Mouse (Mus musculus) adrenal gland, adult 8-10 months (tissue): ENCODE measurements around the gene Ovol1. TPM values are rescaled to one million over a fixed set of nuclear protein-coding genes. Genes with fewer than 3 reads are reported as not detected.

ENCODE experiments used
- DNase-seq: peaks from one replicate; pipeline ENCODE4 v3.0.0; 2022
- total RNA-seq, 4 experiments: library from RNA; stranded (reverse); gene quantifications; 2 replicates each; pipeline ENCODE4 v1.2.4; 2022

The Ovol1 gene
- total RNA-seq, 4 experiments from 2014 or later, result not detected

GRCm38 (mm10) chr19:5518721-5519120, 41.7 kb downstream of the Ovol1 start:
- no peak for DNase-seq

DNA sequence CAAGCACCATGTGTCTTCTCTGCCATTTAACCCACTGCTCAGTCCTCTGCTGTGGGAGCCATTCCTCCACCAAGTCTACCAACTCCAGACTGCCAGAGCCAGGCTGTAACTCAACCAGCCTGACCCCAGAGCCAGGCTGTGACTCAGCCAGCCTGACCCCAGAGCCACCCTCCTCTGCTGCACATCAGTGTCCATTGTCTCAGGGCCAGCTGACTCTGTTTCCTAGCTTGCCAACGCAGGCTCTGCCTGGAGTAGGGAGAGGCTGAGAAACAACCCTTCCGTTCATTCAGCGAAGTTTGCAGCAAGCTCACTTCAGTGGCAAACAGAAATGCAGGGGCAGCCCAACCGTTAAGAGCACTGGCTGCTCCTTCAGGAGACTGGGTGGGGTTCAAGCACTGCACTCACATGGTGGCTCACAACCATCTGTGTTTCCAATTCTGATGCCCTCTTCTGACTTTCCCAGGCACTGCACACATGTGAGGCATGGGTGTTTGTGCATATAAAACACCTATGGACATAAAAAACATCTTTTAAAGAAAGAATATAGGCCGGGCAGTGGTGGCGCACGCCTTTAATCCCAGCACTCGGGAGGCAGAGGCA, 43.4 kb downstream of the Ovol1 start:
- no peak for DNase-seq

- DNase-seq, result no peak
Measured at GRCm38 (mm10) chr19:5515840-5516777, 44.3 kb downstream of the Ovol1 start.

DNA sequence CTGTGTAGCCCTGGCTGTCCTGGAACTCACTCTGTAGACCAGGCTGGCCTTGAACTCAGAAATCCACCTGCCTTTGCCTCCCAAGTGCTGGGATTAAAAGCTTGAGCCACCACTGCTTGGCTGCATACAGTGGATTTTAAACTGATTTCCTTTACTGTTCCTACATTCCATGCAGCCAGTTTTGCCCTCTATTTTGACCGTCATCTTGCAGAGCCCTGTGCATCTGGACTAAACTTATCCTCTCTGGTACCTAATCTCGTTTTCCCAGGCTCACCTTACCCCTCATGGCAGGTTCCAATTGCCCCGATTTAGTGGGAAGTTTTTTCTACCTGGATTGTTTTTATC, 47.5 kb downstream of the Ovol1 start:
- DNase-seq, result no peak

GRCm38 (mm10) chr19:5512091-5513004, 48.1 kb downstream of the Ovol1 start:
- no peak for DNase-seq

DNA sequence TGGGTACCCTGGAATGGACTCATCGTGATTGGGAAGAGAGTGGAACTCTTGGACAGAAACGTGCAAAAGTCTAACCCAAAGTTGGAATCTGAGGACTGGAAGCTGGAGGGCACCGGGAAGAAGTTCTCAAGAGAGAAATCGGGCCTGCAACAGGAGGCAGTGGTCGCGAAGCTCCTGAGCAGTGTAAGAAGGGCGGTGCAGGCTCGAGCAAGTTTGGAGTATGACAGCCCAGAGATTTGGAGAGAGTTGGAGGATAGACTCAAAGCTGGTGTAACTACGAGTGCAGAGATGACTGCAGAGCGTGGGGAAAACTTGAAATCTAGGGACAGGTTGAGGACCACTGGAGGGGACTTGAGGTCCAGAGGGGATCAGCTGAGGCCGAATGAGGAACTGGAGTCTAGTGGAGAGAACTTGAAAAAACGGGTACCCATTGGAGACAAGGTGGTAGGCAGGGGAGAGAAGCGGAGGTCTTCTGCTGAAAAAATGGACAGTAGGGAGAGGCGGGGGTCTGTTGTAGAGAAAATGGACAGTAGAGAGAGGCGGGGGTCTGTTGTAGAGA, 49.3 kb downstream of the Ovol1 start:
- no peak for DNase-seq

- peak; percentile 99 for DNase-seq
Measured at GRCm38 (mm10) chr19:5510031-5511026, 50.1 kb downstream of the Ovol1 start, which contains the start of gene Snx32. Gene Snx32 (minus strand): TSS chr19:5510538.

- DNase-seq, result no peak
Measured at GRCm38 (mm10) chr19:5503687-5504086, 56.8 kb downstream of the Ovol1 start, which contains the start of gene 1700020D05Rik. Gene 1700020D05Rik (minus strand): TSS chr19:5503787.

DNA sequence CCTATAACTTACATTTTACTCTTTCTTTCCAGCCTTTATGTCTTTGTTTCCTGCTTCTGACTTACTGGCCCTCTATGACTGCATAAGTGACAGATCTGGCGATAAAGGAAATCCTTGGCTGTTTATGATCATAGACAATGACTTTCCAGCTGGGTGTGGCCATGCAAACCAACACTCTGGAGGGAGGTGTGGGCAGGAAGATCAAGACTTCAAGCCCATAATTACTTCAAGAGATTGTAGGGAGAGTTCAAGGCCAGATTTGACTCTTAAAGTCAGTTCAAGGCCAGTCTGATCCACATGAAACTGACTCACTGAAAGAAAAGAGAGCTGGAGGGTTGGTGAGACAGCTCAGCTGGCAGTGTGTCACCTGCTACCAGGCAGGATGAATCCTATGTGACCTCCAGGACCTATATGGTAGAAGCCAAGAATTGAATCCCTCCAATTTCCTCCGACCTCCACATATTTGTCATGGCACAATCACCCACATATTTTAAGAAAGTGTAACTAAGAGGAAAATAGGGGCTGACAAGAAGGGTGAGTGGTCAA, 60.0 kb downstream of the Ovol1 start:
- DNase-seq, result no peak

Other genes with a start within 250 kb of the Ovol1 start
- gene Catsper1, start 224.9 kb downstream of the Ovol1 start, total RNA-seq, result not detected
- gene Cst6, start 211.1 kb downstream of the Ovol1 start, total RNA-seq, result 10 to 100 TPM in 2 of 4 experiments, 1 to 10 TPM in 2; 1.2 to 14.6 (median 6.8) TPM
- 10 to 100 TPM; 22.2 to 26.7 (median 25.2) TPM for gene Eif1ad, start 193.9 kb downstream of the Ovol1 start, total RNA-seq
- gene Banf1, start 193.5 kb downstream of the Ovol1 start, total RNA-seq, result 100 to 1,000 TPM; 130 to 147 (median 140) TPM
- 100 to 1,000 TPM in 2 of 4 experiments, 10 to 100 TPM in 2; 75.2 to 101 (median 98.6) TPM for gene Sart1, start 171.9 kb downstream of the Ovol1 start, total RNA-seq
- gene Tsga10ip, start 158.1 kb downstream of the Ovol1 start, total RNA-seq, result under 1 TPM in 1 of 4 experiments, not detected in 3; 0.17 TPM
- 100 to 1,000 TPM; 272 to 295 (median 289) TPM for gene Drap1, start 135.7 kb downstream of the Ovol1 start, total RNA-seq
- gene AI837181, start 135.5 kb downstream of the Ovol1 start, total RNA-seq, result 10 to 100 TPM; 52.2 to 59.2 (median 52.8) TPM
- gene Fosl1, start 113.1 kb downstream of the Ovol1 start, total RNA-seq, result under 1 TPM in 3 of 4 experiments, not detected in 1; 0.22 to 0.86 (median 0.56) TPM
- gene Ccdc85b, start 102.8 kb downstream of the Ovol1 start, total RNA-seq, result 10 to 100 TPM in 3 of 4 experiments, 1 to 10 TPM in 1; 8.9 to 12.4 (median 11.4) TPM
- 100 to 1,000 TPM in 2 of 4 experiments, 10 to 100 TPM in 2; 95.6 to 139 (median 110) TPM for gene Fibp, start 100.0 kb downstream of the Ovol1 start, total RNA-seq
- 1 to 10 TPM; 1.1 to 2.2 (median 1.6) TPM for gene Ctsw, start 92.1 kb downstream of the Ovol1 start, total RNA-seq
- gene Efemp2, start 86.7 kb downstream of the Ovol1 start, total RNA-seq, result 100 to 1,000 TPM in 2 of 4 experiments, 10 to 100 TPM in 2; 64.9 to 173 (median 105) TPM
- 10 to 100 TPM; 25.8 to 40.4 (median 33.8) TPM for gene Mus81, start 72.2 kb downstream of the Ovol1 start, total RNA-seq
- 100 to 1,000 TPM; 711 to 770 (median 737) TPM for gene Cfl1, start 70.2 kb downstream of the Ovol1 start, total RNA-seq
- gene 1700020D05Rik, start 56.9 kb downstream of the Ovol1 start, total RNA-seq, result 10 to 100 TPM in 1 of 4 experiments, 1 to 10 TPM in 3; 2.2 to 10.4 (median 5.4) TPM
- gene Snx32, start 50.1 kb downstream of the Ovol1 start, total RNA-seq, result 10 to 100 TPM; 13.4 to 35.0 (median 23.9) TPM
- 10 to 100 TPM; 10.8 to 15.7 (median 13.1) TPM for gene Ap5b1, start 7.4 kb upstream of the Ovol1 start, total RNA-seq
- 100 to 1,000 TPM; 123 to 156 (median 130) TPM for gene Rnaseh2c, start 41.2 kb upstream of the Ovol1 start, total RNA-seq
- 10 to 100 TPM; 71.6 to 90.4 (median 76.6) TPM for gene Kat5, start 49.6 kb upstream of the Ovol1 start, total RNA-seq
- 100 to 1,000 TPM in 2 of 4 experiments, 10 to 100 TPM in 2; 90.0 to 114 (median 96.4) TPM for gene Rela, start 76.8 kb upstream of the Ovol1 start, total RNA-seq
- gene Sipa1, start 103.1 kb upstream of the Ovol1 start, total RNA-seq, result 10 to 100 TPM; 40.3 to 76.9 (median 57.8) TPM
- gene Map3k11, start 128.1 kb upstream of the Ovol1 start, total RNA-seq, result 10 to 100 TPM; 40.8 to 53.6 (median 46.3) TPM
- 100 to 1,000 TPM in 3 of 4 experiments, 10 to 100 TPM in 1; 95.1 to 183 (median 136) TPM for gene Pcnx3, start 128.3 kb upstream of the Ovol1 start, total RNA-seq
- gene Kcnk7, start 143.7 kb upstream of the Ovol1 start, total RNA-seq, result not detected
- gene Ehbp1l1, start 165.7 kb upstream of the Ovol1 start, total RNA-seq, result 10 to 100 TPM; 24.9 to 39.2 (median 32.8) TPM
- 10 to 100 TPM; 56.2 to 62.7 (median 57.0) TPM for gene Fam89b, start 169.0 kb upstream of the Ovol1 start, total RNA-seq
- gene Ltbp3, start 180.3 kb upstream of the Ovol1 start, total RNA-seq, result 100 to 1,000 TPM; 254 to 451 (median 353) TPM
- gene Scyl1, start 210.8 kb upstream of the Ovol1 start, total RNA-seq, result 100 to 1,000 TPM; 112 to 147 (median 124) TPM